Mouse (Mus musculus): ENCODE data around the gene Lrrc25. TPM values are rescaled to one million over a fixed set of nuclear protein-coding genes. Genes with fewer than 3 reads are reported as not detected.

The Lrrc25 gene
- polyA plus RNA-seq, 1 experiment, result 1.4 TPM

DNA sequence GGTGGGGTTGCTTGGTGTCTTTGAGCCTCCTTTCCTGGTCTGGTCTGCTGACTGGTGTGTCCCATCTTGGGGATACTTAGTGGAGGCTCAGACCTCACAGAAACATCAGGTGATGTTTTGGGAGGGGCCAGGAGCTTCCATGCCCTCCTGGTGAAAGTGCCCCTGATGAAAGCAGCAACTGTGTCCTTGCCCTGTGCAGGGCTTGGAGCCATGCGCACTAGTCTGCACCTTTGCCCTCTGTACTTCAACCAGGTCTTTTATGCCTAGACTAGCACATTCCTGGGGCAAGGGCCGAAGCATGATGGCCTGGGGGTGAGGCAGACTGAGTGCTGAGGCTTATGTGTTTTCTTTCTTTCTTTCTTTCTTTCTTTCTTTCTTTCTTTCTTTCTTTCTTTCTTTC, 49.6 kb downstream of the Lrrc25 start:
- TF ChIP-seq POLR2A (IDR thresholded peaks at IDR 0.05; ENCODE audit: control insufficient read depth, low read depth, low read length) (no peak), CTCF (IDR thresholded peaks at IDR 0.05; ENCODE audit: control insufficient read depth, insufficient read depth, insufficient replicate concordance, low read depth, low read length) (no peak)
- Histone ChIP-seq H3K36me3 (ENCODE audit: control insufficient read depth, insufficient read depth, low read length) (no peaks in the 10 kb centered on the region), H3K4me1 (ENCODE audit: control insufficient read depth, insufficient read depth, low read length) (peaks cover 2% of the 10 kb centered on the region; the same call in 1 of the 2 replicates), H3K27me3 (ENCODE audit: control insufficient read depth, insufficient read depth, low read length) (no peaks in the 10 kb centered on the region), H3K27ac (ENCODE audit: control insufficient read depth, insufficient read depth, low read depth, low read length) (no peak overlapping the region), H3K4me3 (ENCODE audit: control insufficient read depth, low read depth, low read length) (no peak overlapping the region)

DNA sequence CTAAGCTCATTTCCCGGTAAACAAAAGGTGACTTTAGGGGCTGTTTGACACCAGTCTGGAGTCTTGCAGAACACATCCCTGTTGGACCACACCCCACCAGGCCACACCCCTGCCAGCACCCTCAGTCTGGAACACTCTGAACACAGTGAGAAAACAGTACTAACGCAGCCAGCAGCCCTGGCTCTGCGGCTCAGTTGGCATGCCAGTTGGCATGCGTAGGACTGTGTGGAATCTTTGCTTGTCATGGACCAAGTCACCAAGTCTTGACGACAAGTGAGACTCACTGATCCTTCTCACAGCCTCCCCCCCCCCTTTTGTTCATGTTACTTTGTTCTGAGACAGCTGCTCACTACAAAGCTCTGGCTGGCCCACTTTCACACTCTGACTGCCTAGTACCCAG, 51.1 kb downstream of the Lrrc25 start:
- no peak overlapping the region for H3K4me3 ChIP-seq (ENCODE audit: control insufficient read depth, low read depth, low read length)
- H3K27me3 ChIP-seq (ENCODE audit: control insufficient read depth, insufficient read depth, low read length), result no peaks in the 10 kb centered on the region
- peaks cover 4% of the 10 kb centered on the region for H3K4me1 ChIP-seq (ENCODE audit: control insufficient read depth, insufficient read depth, low read length)
- no peak overlapping the region for H3K27ac ChIP-seq (ENCODE audit: control insufficient read depth, insufficient read depth, low read depth, low read length)
- no peaks in the 10 kb centered on the region for H3K36me3 ChIP-seq (ENCODE audit: control insufficient read depth, insufficient read depth, low read length)
- no peak for TF ChIP-seq CTCF (IDR thresholded peaks at IDR 0.05; ENCODE audit: control insufficient read depth, insufficient read depth, insufficient replicate concordance, low read depth, low read length)

Other genes with a start within 250 kb of the Lrrc25 start
- 409 and 456 TPM in 2 replicates for gene Comp, start 242.6 kb upstream of the Lrrc25 start, polyA plus RNA-seq (2012; rRNA removed)
- 11.3 and 12.3 TPM in 2 replicates for gene Crtc1, start 176.6 kb upstream of the Lrrc25 start, polyA plus RNA-seq (2012; rRNA removed)
- 3.6 and 4.8 TPM in 2 replicates for gene Klhl26, start 139.2 kb upstream of the Lrrc25 start, polyA plus RNA-seq (2012; rRNA removed)
- gene Tmem59l, start 128.8 kb upstream of the Lrrc25 start, polyA plus RNA-seq (2012; rRNA removed), result 62.6 and 62.9 TPM in 2 replicates
- gene Crlf1, start 123.0 kb upstream of the Lrrc25 start, polyA plus RNA-seq (2012; rRNA removed), result 126 and 137 TPM in 2 replicates
- 23.9 and 26.9 TPM in 2 replicates for gene Rex1bd, start 109.4 kb upstream of the Lrrc25 start, polyA plus RNA-seq (2012; rRNA removed)
- gene Uba52, start 105.4 kb upstream of the Lrrc25 start, polyA plus RNA-seq (2012; rRNA removed), result 768 and 853 TPM in 2 replicates
- gene Fkbp8, start 88.4 kb upstream of the Lrrc25 start, polyA plus RNA-seq (2012; rRNA removed), result 179 and 198 TPM in 2 replicates
- 77.9 and 84.7 TPM in 2 replicates for gene Kxd1, start 88.2 kb upstream of the Lrrc25 start, polyA plus RNA-seq (2012; rRNA removed)
- gene Ell, start 76.7 kb upstream of the Lrrc25 start, polyA plus RNA-seq (2012; rRNA removed), result 42.5 and 43.8 TPM in 2 replicates
- gene Isyna1, start 21.8 kb upstream of the Lrrc25 start, polyA plus RNA-seq (2012; rRNA removed), result 561 and 588 TPM in 2 replicates
- gene Ssbp4, start 7.3 kb upstream of the Lrrc25 start, polyA plus RNA-seq (2012; rRNA removed), result 35.6 and 38.9 TPM in 2 replicates
- 1.3 and 1.4 TPM in 2 replicates for gene Gdf15, start 16.3 kb downstream of the Lrrc25 start, polyA plus RNA-seq (2012; rRNA removed)
- 3.7 and 4.9 TPM in 2 replicates for gene Pgpep1, start 44.2 kb downstream of the Lrrc25 start, polyA plus RNA-seq (2012; rRNA removed)
- 148 and 168 TPM in 2 replicates for gene Lsm4, start 57.1 kb downstream of the Lrrc25 start, polyA plus RNA-seq (2012; rRNA removed)
- 79.2 and 105 TPM in 2 replicates for gene Jund, start 82.8 kb downstream of the Lrrc25 start, polyA plus RNA-seq (2012; rRNA removed)
- gene Iqcn, start 87.3 kb downstream of the Lrrc25 start, polyA plus RNA-seq (2012; rRNA removed), result 286 and 302 TPM in 2 replicates
- 0.86 and 0.91 TPM in 2 replicates for gene Gm3336, start 102.4 kb downstream of the Lrrc25 start, polyA plus RNA-seq (2012; rRNA removed)
- 1.1 TPM in 2 replicates for gene Pde4c, start 107.6 kb downstream of the Lrrc25 start, polyA plus RNA-seq (2012; rRNA removed)
- gene Rab3a, start 138.5 kb downstream of the Lrrc25 start, polyA plus RNA-seq (2012; rRNA removed), result 7.9 and 8.2 TPM in 2 replicates
- 13.5 and 14.4 TPM in 2 replicates for gene Mpv17l2, start 144.8 kb downstream of the Lrrc25 start, polyA plus RNA-seq (2012; rRNA removed)
- gene Pik3r2, start 160.6 kb downstream of the Lrrc25 start, polyA plus RNA-seq (2012; rRNA removed), result 25.1 and 30.8 TPM in 2 replicates
- 11.0 and 13.1 TPM in 2 replicates for gene Mast3, start 188.9 kb downstream of the Lrrc25 start, polyA plus RNA-seq (2012; rRNA removed)
- gene Il12rb1, start 192.3 kb downstream of the Lrrc25 start, polyA plus RNA-seq (2012; rRNA removed), result 0.25 and 0.40 TPM in 2 replicates
- 17.1 and 19.4 TPM in 2 replicates for gene Arrdc2, start 223.6 kb downstream of the Lrrc25 start, polyA plus RNA-seq (2012; rRNA removed)
- 0.72 and 1.5 TPM in 2 replicates for gene Kcnn1, start 247.1 kb downstream of the Lrrc25 start, polyA plus RNA-seq (2012; rRNA removed)

All from testis, adult 2 months (tissue).